Mouse (Mus musculus) embryo, embryonic 10 days (tissue): ENCODE results near the gene Cybc1.

Experiments used
- DNase-seq: peaks from one replicate; pipeline ENCODE4 v3.0.0-alpha.2; 2015; ENCODE audit warnings: low spot score

Gene Cybc1

GRCm38 (mm10) chr11:121229018-121229439 is at the start of gene Cybc1:
TSS of gene Cybc1 (minus strand) at chr11:121229322.
- DNase-seq = peak; percentile 86

- no peak for DNase-seq
Measured at GRCm38 (mm10) chr11:121278011-121278410, 48.9 kb upstream of the Cybc1 start.

GRCm38 (mm10) chr11:121277516-121277915 is 48.4 kb upstream of the Cybc1 start:
- no peak for DNase-seq

DNA sequence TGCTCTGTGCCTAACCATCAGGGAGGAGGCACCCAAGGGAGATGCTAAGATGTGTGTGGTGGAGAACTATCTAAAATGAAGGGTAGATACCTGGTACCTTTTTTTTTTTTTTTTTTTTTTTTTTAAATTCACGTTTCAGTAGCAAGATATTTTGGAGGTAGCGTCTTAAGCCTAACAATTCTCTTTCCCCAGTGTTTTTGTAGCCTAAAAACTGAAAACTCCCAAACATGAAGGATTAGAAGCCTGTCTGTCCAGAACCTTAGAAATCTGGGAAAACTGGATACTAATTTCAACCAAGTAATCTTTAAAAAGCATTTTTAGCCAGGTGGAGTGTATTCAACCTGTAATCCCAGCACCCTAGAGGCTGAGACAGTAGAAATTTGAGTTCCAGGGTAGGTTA is 32.0 kb upstream of the Cybc1 start:
- DNase-seq = no peak

DNA sequence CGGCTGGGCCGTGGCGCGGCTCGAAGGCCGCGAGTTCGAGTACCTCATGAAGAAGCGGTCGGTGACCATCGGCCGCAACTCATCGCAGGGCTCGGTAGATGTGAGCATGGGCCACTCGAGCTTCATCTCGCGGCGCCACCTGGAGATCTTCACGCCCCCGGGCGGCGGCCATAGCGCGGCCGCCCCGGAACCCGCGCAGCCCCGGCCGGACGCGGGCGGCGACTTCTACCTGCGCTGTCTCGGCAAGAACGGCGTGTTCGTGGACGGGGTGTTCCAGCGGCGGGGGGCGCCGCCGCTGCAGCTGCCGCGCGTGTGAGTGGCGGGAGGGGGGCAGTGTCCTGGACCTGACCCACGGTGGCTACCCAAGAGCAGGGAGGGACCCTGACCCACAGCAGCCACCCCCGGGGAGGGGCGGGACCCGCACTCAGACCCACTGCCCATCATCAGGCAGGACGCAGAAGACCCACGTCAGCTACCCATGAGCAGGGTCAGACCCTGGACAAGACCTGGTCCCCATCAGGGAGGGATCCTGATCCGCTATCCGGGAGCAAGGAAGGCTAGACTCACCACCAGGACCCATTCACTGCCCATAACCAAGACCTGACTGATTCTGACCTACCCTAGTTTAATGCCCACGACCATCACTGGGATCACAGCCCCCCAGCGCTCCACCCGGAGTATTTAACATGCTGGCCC is 31.2 kb upstream of the Cybc1 start:
- peak; percentile 28 for DNase-seq

- DNase-seq = peak; percentile 95
Measured at GRCm38 (mm10) chr11:121259160-121260100, 30.3 kb upstream of the Cybc1 start, which contains the start of gene Foxk2. TSS of gene Foxk2 (plus strand) at chr11:121259990.

DNA sequence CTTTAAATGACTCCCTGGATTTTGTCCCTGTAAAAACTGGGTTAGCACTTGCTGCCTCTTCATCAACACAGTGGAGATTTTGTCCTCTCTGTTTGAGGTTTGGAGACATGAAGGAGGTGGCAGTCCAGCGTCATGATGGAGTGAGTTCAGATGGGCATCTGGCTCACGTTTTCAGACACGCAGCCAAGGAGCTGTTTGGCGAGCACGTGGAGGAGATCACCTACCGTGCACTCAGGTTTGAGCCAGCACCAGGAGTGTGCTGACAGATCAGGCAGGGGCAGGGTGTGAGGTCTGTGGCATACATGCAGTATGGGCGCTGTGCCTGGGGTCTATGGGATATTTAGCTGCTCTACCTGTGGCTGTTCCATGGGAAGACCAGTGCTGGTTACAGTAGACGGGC is 21.1 kb upstream of the Cybc1 start:
- no peak for DNase-seq

DNA sequence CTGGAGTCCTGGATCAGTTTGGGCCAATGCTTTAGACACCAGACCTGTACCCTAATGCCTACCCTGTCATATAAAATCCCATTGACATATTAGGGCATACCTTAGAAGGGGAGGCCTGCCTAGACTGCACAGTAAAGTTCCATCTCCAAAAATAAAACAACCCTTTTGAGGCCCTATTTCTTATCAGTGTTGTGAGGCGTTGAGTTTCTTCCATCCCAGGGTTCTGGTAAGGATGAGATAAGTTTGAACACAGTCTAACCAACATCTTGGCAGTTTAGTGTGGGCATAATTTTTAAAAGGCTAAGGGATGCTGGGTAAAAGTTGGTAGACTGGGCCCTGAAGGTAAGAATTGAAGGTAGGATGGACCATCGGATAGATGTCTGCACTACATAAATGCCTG is 10.5 kb upstream of the Cybc1 start:
- DNase-seq = no peak

DNA sequence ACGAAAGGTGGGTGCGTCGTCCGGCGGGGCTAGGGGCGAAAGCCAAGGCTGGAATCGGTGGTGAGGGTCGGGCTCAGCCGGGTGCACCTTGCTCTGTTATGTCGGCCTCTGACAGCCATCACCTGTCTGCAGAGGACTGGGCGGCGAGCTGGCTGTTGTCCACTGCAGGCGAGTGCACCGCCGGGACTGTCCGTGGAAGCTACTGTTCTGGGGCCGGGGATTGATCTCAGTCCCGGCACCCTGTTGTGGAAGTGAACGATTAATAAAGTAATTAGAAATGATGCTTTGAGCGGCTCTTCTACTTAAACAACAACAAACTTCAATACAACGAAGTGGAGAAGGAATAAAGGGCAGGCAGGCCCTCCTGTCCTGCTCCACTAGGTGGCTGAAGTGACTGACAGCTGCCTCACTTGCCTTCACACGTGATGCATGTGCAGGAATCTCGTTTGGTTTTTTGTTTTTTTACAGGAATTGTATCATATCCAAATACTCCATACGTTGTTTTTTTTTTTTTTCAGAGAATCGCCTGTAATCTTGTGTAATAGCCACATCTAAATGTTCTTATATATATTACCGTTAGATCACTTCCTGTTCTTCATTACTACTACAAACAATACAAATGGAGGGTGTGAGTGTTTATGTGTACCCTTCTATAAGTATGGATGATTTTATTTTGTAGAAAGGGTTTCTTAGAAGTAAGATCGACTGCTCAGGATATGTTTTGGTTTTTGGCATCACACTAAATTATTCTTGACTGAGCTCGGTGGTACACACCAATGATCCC is 8.4 kb upstream of the Cybc1 start:
- DNase-seq = peak; percentile 66

GRCm38 (mm10) chr11:121236564-121237344 is 7.6 kb upstream of the Cybc1 start, which contains the start of gene Narf:
TSS of gene Narf (plus strand) at chr11:121237253.
- peak; percentile 100 for DNase-seq

DNA sequence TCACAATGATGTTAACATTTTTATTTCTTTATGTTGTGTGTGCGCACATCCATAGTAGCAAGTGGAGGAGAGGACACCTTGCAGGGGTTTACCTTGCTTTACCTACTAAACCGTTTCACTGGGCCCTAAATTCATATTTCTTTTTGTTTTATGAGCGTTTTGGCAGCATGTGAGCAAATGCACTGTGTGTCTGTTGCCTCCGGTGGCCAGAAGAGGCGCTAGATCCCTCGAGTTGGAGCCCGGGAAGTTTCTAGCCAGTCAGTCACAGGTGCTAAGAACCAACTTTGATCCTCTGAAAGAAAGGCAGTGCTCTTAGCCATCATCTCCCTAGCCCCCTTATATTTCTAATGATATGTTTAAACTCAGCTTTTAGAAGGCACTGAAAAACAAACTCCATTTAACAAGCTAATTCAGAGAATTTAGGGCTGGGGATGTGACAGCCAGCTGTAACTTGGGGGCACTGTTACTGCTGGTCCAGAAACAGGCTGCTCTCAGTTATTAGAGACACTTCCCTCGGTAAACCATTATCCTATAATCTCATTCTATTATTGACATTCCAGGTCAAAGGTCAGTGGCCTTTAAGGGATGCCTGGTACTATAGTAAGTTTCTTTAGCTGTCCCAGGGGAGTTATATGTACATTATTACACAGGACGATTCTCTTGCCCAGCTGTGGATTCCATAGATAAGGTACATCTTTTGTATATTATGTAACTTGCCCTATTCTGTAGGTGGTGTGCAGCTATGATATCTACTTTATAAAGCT is 6.5 kb upstream of the Cybc1 start:
- DNase-seq = peak; percentile 61

GRCm38 (mm10) chr11:121232706-121233105 is 3.6 kb upstream of the Cybc1 start:
- DNase-seq = no peak

GRCm38 (mm10) chr11:121231628-121232291 is 2.6 kb upstream of the Cybc1 start:
- peak; percentile 10 for DNase-seq

DNA sequence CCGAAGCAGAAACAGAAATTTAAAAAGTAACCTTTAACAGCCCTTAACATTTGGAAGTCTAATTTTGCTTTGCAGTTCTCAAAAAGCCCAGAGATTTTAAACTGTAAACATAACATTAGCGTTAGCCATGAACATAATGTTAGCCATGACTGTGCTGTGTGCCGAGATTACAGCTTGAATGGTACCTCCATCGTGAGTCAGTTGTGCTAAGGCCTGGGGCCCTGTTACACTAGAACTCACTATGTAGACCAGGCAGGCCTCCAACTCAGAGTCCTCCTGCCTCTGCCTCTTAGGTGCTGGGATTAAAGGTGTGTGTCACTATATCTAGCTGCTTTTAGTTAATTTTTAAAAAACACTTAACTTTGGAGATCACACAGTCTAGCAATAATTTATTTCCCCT is 2.1 kb upstream of the Cybc1 start:
- no peak for DNase-seq

DNA sequence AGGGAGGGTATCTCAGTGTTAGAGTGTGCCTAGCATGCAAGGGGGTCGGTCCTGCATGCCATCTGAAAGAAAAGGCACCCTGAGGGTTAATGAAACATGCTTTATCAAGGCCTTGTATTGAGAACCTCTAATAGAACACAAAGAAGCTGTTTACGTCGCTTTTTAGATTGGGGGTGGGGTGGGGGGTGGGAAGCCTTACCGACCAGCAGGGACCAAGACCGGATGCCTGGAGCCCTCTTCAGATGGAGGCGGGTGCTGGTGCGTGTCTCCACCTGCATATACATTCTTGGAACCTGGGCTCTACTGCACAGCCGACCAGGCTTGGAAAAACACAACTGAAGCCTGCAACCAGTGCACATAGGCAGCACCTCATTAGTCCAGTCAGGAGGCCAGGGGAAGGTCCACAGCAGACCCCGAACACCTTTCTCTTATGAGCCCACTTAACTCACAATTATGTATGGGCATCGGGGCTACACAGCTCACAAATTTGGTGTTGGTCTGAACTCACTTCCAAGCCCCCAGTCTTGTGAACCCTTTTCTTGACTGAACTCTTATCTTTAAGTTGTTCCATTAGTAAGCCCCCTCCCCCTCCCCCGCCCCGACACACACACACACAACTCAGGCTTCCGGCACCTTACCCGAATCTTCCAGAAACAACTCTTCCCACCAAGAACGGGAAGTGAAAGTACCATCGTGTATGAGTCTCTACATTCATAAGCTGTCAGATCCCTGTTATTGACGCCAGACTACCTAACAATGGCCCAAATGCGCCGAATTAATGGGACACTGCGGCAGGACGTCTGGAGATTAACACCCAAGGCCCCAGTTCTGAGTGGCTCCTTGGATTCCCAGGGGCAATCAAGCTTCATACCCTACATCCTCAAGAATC is 749 bp downstream of the Cybc1 start:
- DNase-seq = no peak

GRCm38 (mm10) chr11:121221321-121222010 is 7.7 kb downstream of the Cybc1 start:
- no peak for DNase-seq

DNA sequence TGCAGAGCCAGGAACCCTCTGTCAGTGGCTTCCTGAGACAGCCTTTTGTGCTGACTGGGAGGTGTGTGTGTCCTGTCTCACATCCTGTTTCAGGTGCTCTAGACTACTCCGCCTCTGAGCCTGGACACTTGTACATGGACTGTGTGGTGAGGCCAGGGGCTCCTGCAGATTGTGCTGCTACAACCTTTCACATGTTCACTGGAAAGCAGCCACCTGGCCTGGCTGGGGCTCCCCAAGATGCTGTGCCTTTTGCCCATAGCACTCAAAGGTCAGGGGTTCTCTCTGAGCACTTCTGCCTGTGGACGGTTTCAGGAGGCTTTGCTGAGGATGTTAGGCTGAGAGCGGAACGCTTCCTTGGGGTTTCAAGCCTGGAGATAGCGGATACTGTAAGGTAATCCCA is 8.4 kb downstream of the Cybc1 start:
- DNase-seq = no peak

- no peak for DNase-seq
Measured at GRCm38 (mm10) chr11:121219776-121220175, 9.3 kb downstream of the Cybc1 start.
